Comparison of ENCODE assay signal across 8 mouse cellular contexts in genomic region chr12:8444975-8445853, GRCm38 (mm10). TPM values are rescaled to one million over a fixed set of nuclear protein-coding genes. Genes with fewer than 3 reads are reported as not detected.
DNase-seq lines count a peak whose midpoint lies in the region.

No protein-coding gene starts in this region.

- DNase-seq in adrenal gland, postnatal 14 days = peak; percentile 74
- no peak for DNase-seq in adrenal gland, postnatal 25 days
- DNase-seq in left cerebral cortex, postnatal 4 days = peak; percentile 27
- DNase-seq in left cerebral cortex, postnatal 10 days (ENCODE audit: extremely low spot score in 1 of 2, low spot score in 2 of 2) = no peak
- DNase-seq in heart, adult 9 months (ENCODE audit: low spot score in 2 of 2) = peak; percentile 89 to 94
- DNase-seq in lung, postnatal 36 days = peak; percentile 59
- DNase-seq in urinary bladder, postnatal 25 days (ENCODE audit: low spot score) = no peak
- no peak for DNase-seq in layer of hippocampus, adult 18-20 months (ENCODE audit: low spot score in 2 of 2)

- intact Hi-C loops in left cerebral cortex, postnatal 4 days (cut with DNase I) = no loop called here
- intact Hi-C loops in left cerebral cortex, postnatal 10 days (cut with DNase I) = no loop called here

RNA-seq across cellular contexts. Expression of gene Rhob, which starts 54.6 kb away (rescaled TPM):
- total RNA-seq in adrenal gland, postnatal 14 days (2021) = 201 and 234 TPM in 2 replicates
- total RNA-seq in adrenal gland, postnatal 25 days (2021) = 182 and 212 TPM in 2 replicates
- 100 to 1,000 TPM; 220 to 231 TPM for total RNA-seq in left cerebral cortex, postnatal 4 days (2021)
- total RNA-seq in left cerebral cortex, postnatal 10 days (2021) = 100 to 1,000 TPM; 235 to 310 TPM
- total RNA-seq in layer of hippocampus, adult 18-20 months (2021) = 100 to 1,000 TPM; 360 to 385 TPM

Comparison
In these comparisons a context has a peak if more than half of its experiments do, and no peak if none do; other contexts are left out.
1. DNase-seq: peak in adrenal gland, postnatal 14 days (single experiment), left cerebral cortex, postnatal 4 days (single experiment), heart, adult 9 months (2 of 2) and lung, postnatal 36 days (single experiment); none in adrenal gland, postnatal 25 days (single experiment), left cerebral cortex, postnatal 10 days (0 of 2), urinary bladder, postnatal 25 days (single experiment) and layer of hippocampus, adult 18-20 months (0 of 2).